Mouse (Mus musculus) liver, embryonic 11.5 days (tissue): Measurements from ENCODE around the gene Hkdc1. TPM values are rescaled to one million over a fixed set of nuclear protein-coding genes. Genes with fewer than 3 reads are reported as not detected.
A peak's percentile ranks its signal among the peaks of the same experiment; 100 is the strongest.
"Not testable (repeated sequence)": the region's sequence is repeated elsewhere in the genome, so short reads cannot be mapped to it uniquely, and the experiment has no call there.

ENCODE experiments used
- ATAC-seq: fragments of 200-750 bp; cut with Nextera tagmentation; replicated peaks from 2 replicates; pipeline ENCODE4 v1.8.0; 2017; ENCODE audit warnings: moderate number of reproducible peaks, mild to moderate bottlenecking, moderate TSS enrichment, moderate library complexity; ENCODE audit not compliant: low FRiP score
- DNase-seq: peaks from one replicate; pipeline ENCODE4 v3.0.0-alpha.2; 2017; ENCODE audit warnings: low spot score
- H3K27ac ChIP-seq: fragments of 300-500 bp; sonication (generic); 2 replicates; pipeline ENCODE4 v1.5.1; 2014; ENCODE audit warnings: mild to moderate bottlenecking, low read depth, low read length, control low read depth
- H3K27me3 ChIP-seq: fragments of 300-500 bp; sonication (generic); replicated peaks from 2 replicates; pipeline ENCODE4 v1.6.1; 2014; ENCODE audit warnings: low read length, mixed read lengths; ENCODE audit not compliant: control insufficient read depth, insufficient read depth
- H3K36me3 ChIP-seq: fragments of 300-500 bp; sonication (generic); 2 replicates; pipeline ENCODE4 v1.6.1; 2014; ENCODE audit warnings: mild to moderate bottlenecking, low read length, moderate library complexity, mixed read lengths; ENCODE audit not compliant: control insufficient read depth, insufficient read depth
- H3K4me1 ChIP-seq: fragments of 300-500 bp; sonication (generic); replicated peaks from 2 replicates; pipeline ENCODE4 v1.6.1; 2014; ENCODE audit warnings: low read length, mixed read lengths; ENCODE audit not compliant: control insufficient read depth, insufficient read depth
- H3K4me2 ChIP-seq: fragments of 300-500 bp; sonication (generic); 2 replicates; pipeline ENCODE4 v1.6.1; 2014; ENCODE audit warnings: mild to moderate bottlenecking, control low read depth, moderate library complexity
- H3K4me3 ChIP-seq: fragments of 300-500 bp; sonication (generic); 2 replicates; pipeline ENCODE4 v1.5.1; 2014; ENCODE audit warnings: low read depth, low read length, control low read depth
- H3K9ac ChIP-seq: fragments of 300-500 bp; sonication (generic); 2 replicates; pipeline ENCODE4 v1.6.1; 2014; ENCODE audit warnings: low read depth, low read length, control low read depth
- H3K9me3 ChIP-seq: fragments of 300-500 bp; sonication (generic); 2 replicates; pipeline ENCODE4 v1.6.1; 2016; ENCODE audit warnings: low read length, inconsistent platforms, mixed read lengths; ENCODE audit not compliant: control insufficient read depth
- WGBS: fragments of 180-500 bp; shearing (Covaris S2); extraction: QIAGEN DNeasy Blood & Tissue Kit; methylation state at CpG from one replicate; pipeline ENCODE4 v1.1.7; 2014; 5-methylcytosine and 5-hydroxymethylcytosine counted together
- polyA plus RNA-seq: library from polyadenylated mRNA; unstranded; fragments of >200 nt; fragmentation: Nextera tagmentation; extraction: Ambion mirVana; gene quantifications from 2 replicates; pipeline ENCODE4 v1.2.1, GENCODE M21; 2014

Gene Hkdc1
- polyA plus RNA-seq = 6.6 and 8.5 TPM in 2 replicates

DNA sequence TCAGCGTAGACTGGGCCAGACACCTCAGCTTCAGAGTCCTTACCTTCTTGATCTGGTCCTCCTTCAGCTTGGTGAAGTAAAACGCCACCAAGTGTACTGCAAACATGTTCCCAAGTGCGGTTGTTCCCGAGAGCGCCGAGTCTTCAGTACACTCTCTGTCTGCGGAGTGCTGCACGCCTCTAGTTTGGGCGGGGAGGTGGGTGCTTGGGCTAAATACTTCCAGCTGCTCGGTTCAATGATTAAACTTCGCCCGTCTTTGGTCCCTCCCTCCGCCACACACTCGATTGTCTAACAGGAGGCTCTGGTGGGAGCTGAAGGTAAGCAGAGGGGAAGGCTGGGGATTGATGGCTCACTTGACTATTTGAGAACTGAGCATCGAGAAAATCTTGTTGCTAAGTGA lies at the start of gene Hkdc1:
TSS of gene Hkdc1 (minus strand) at position 237 of the 400 bp plus-strand sequence.
- 50% methylated on average over 15 of the region's 15 CpGs for WGBS
- DNase-seq = no peak
- Histone ChIP-seq H3K27me3 (no peaks in the 10 kb centered on the region), H3K9ac (no peak within 1 kb of the TSS), H3K9me3 (no peaks in the 10 kb centered on the region), H3K27ac (no peak within 1 kb of the TSS), H3K36me3 (no peaks in the 10 kb centered on the region), H3K4me1 (no peaks in the 10 kb centered on the region), H3K4me2 (peak within 1 kb of the TSS; percentile 38), H3K4me3 (peak within 1 kb of the TSS; percentile 27)
- no peak; the same call in 1 of the 2 replicates for ATAC-seq

DNA sequence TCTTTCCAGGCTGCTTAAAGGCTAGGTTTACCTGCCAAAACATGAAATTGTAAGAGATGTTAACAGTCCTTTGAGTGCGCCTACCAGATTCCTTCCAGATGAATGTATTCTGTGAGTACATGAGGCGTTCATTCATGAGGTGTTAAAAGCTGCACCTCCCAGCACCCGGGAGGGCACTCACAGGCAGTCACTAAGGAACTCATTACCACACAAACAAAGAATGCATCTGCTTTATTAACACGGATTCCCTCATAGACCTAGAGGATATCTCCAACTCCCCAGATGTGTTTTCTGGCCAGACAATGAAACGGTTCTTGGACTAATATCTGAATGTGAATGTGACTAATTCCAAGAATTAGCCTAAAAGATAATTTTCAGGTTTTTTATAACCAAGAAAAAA lies 48.8 kb upstream of the Hkdc1 start:
- Histone ChIP-seq H3K9me3 (no peaks in the 10 kb centered on the region), H3K4me1 (no peaks in the 10 kb centered on the region), H3K27ac (no peak overlapping the region), H3K4me3 (no peak overlapping the region), H3K27me3 (no peaks in the 10 kb centered on the region), H3K36me3 (no peaks in the 10 kb centered on the region; the same call in 1 of the 2 replicates), H3K4me2 (no peak overlapping the region), H3K9ac (no peak overlapping the region)
- DNase-seq (no peak), ATAC-seq (no peak)
- 70% methylated on average over 5 of the region's 5 CpGs for WGBS

DNA sequence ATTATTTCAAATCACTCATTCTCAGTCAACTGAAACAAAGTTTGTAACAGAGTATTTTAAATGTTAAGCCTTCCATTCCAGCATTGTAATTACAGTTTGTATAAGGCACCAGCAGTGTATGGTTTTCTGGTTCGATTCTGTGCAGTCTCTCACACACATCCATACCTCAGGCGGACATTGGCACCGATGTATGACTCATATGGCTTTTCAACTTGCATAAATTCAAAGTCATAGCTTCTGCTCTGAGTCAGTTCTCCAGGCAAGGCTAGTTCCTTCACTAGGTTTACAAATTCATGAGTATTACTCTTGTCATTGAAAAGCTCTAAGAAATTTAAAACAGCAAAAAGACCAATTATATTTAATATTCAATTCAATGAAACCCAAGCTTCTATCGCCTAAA lies 47.4 kb upstream of the Hkdc1 start:
- ATAC-seq = no peak
- Histone ChIP-seq H3K9me3 (no peaks in the 10 kb centered on the region), H3K27me3 (no peaks in the 10 kb centered on the region), H3K27ac (no peak overlapping the region), H3K9ac (no peak overlapping the region), H3K4me3 (no peak overlapping the region), H3K4me2 (no peak overlapping the region), H3K36me3 (no peaks in the 10 kb centered on the region; the same call in 1 of the 2 replicates), H3K4me1 (no peaks in the 10 kb centered on the region)
- no peak for DNase-seq
- 93% methylated on average over 4 of the region's 4 CpGs for WGBS

DNA sequence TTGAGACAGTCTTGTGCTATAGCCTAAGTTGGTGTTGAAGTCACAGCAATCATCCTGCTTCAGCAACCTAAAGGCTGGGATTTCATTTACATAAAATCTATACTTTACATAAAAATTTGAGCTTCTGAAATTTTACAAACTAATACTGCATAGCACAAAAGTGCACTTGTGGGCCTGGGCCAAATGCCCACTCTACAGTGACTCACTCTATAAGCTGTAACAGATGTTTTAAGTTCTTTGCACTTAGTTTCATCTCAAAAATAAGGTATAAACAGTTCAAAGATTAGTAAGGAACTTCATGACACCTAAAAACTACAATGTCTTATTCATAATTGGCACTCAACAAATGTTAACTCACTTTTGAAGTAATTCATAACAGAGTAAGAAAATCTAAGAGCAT lies 39.0 kb upstream of the Hkdc1 start:
- no peak overlapping the region for H3K9ac ChIP-seq
- no peak overlapping the region for H3K4me2 ChIP-seq
- ATAC-seq (no peak), DNase-seq (no peak)
- no peak overlapping the region for H3K4me3 ChIP-seq
- no peaks in the 10 kb centered on the region for H3K27me3 ChIP-seq
- no peak overlapping the region for H3K27ac ChIP-seq
- H3K36me3 ChIP-seq = peaks cover 28% of the 10 kb centered on the region
- H3K4me1 ChIP-seq = no peaks in the 10 kb centered on the region
- H3K9me3 ChIP-seq = no peaks in the 10 kb centered on the region

DNA sequence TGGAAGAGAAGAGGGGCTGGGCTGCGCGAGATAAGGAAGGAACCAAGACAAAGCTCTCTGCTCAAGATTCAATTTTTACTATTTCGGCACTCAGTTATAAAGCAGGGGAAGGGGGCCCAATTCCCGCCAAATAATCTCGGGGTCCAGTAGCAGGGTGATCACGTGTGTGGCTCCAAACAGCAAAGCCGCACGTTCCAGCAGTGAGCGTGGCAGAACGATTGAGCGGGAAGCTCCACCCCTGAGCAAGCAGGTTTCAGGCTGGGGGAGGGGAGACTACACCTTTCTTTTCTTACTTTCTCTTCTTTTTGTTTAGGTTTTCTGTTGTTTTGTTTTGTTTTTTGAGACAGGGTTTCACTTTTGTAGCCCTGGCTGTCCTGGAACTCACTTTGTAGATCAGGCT lies 29.7 kb upstream of the Hkdc1 start:
- not testable (repeated sequence) for H3K9ac ChIP-seq, H3K4me2 ChIP-seq, H3K4me3 ChIP-seq, H3K9me3 ChIP-seq, DNase-seq, ATAC-seq, H3K27me3 ChIP-seq, H3K4me1 ChIP-seq, H3K36me3 ChIP-seq, H3K27ac ChIP-seq
- 65% methylated on average over 11 of the region's 11 CpGs for WGBS

DNA sequence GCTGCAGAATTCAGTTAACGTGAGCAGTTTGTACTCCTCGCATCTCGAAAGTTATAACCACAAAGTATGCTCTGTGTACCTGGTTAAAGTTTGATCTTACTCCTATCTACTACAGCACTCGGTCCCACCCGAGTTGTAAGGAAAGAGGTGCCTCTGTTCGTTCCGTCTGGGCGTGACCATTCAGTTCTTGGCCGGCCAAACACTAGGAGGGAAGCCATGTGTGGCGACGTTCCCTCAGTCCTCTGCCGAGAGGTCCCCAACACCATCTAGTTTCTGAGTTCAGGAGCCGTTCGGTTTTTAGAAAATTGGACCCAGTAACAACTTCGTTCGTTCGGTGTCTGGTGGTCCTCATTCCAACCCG lies 28.0 kb upstream of the Hkdc1 start:
- WGBS = 34% methylated on average over 18 of the region's 18 CpGs
- Histone ChIP-seq H3K9me3 (no peaks in the 10 kb centered on the region), H3K9ac (peak overlapping the region; percentile 98), H3K27me3 (no peaks in the 10 kb centered on the region), H3K27ac (peak overlapping the region; percentile 82), H3K4me3 (peak overlapping the region; percentile 99), H3K4me2 (peak overlapping the region; percentile 78), H3K4me1 (peaks cover 10% of the 10 kb centered on the region; the same call in 1 of the 2 replicates), H3K36me3 (peaks cover 14% of the 10 kb centered on the region)
- ATAC-seq = peak; percentile 43
- DNase-seq = no peak

DNA sequence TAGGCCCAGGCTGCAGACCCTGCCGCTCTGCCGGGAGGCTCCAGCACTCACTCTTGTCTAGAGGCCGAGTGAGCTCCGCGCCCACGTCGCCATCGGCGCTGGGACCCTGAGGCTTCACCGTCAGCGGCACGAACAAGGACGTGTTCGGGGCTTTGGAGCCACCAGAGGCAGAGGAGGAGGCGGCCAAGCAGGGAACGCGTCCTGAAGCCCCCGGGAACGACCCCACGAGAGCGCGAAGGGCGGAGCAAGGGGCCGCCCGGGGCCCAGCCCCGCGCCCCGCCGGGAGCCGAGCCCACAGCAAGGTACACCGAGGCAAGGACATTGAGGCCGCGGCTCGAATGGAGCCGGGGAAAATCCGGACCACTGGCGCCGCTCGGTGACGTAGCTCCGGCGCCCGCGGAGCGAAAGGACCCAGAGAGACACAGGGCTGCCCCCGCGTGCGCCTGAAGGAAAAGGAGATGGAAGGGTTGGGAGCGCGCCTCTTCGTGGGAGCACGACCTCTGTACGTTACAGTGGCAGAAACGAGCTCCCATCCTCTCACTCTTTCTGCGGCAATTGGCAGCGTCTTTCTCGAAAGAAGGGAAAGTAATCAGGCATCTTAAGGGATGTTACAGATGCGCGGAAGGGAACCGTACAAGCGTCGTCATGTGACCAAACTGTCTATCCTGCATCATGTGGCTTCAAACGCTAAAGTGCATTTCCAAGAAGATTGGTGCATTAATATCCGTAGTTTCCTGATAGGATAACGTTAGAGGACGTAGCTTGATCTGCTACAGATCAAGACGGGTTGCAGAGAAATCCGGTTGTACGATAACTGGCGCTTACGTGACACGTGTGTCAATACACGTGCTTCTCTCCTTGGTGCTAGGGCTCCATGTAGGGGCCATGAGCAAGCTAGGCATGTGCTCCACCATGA lies 27.3 kb upstream of the Hkdc1 start, which contains the start of the genes 4930507D05Rik and Supv3l1:
TSS of gene 4930507D05Rik (plus strand) at position 126 of the 916 bp plus-strand sequence.
TSS of gene Supv3l1 (minus strand) at position 375 of the 916 bp plus-strand sequence.
- Histone ChIP-seq H3K27ac (peak within 1 kb of the TSS; percentile 82), H3K9ac (peak within 1 kb of the TSS; percentile 98), H3K27me3 (no peaks in the 10 kb centered on the region), H3K4me2 (peak within 1 kb of the TSS; percentile 78), H3K4me1 (peaks cover 10% of the 10 kb centered on the region; the same call in 1 of the 2 replicates), H3K4me3 (peak within 1 kb of the TSS; percentile 99), H3K36me3 (peaks cover 14% of the 10 kb centered on the region), H3K9me3 (no peaks in the 10 kb centered on the region)
- DNase-seq (peak; percentile 94), ATAC-seq (peak; percentile 86)
- under 1% methylated on average over 73 of the region's 73 CpGs for WGBS

DNA sequence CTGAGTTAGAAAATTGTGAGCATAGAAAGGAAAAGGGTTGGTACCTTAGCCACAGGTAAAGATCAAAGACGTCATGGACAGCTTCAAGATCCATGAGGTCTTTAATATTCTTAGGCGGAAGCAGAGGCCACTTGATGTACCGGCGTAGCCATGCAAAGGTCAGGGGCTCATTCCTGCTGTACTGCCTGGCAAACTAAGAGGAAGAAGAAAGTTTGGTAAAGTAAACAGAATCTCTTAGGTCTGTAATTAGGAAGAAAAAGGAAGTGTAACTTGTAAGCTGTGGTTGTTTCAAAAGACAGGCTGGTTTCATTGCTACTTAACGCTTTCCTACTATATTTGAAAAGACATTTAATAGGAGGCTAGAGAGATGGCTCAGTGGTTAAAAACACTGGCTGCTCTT lies 8.1 kb upstream of the Hkdc1 start:
- Histone ChIP-seq H3K4me1 (no peaks in the 10 kb centered on the region), H3K27ac (no peak overlapping the region), H3K9me3 (no peaks in the 10 kb centered on the region), H3K36me3 (peaks cover 51% of the 10 kb centered on the region), H3K4me2 (no peak overlapping the region), H3K4me3 (no peak overlapping the region), H3K27me3 (no peaks in the 10 kb centered on the region), H3K9ac (no peak overlapping the region)
- no peak for DNase-seq
- no peak for ATAC-seq
- 94% methylated on average over 5 of the region's 5 CpGs for WGBS
